In genomic region chr2:79975947-79976346, GRCm38 (mm10) we compare ENCODE assay signal across 21 mouse cellular contexts.
DNase-seq lines count a peak whose midpoint lies in the region; ATAC-seq lines count a peak whose summit lies in the region.
"Had no signal": no experiment of that assay in that cellular context is flagged by ENCODE, and none has a peak within 500 bp of the region (broad histone marks: within the 10 kb centered on the region; RNA-seq: fewer than 3 reads in every experiment).

No protein-coding gene starts in this region.

- H3K9ac ChIP-seq in kidney, embryonic 16.5 days (replicated peaks; ENCODE audit: low read length): no peak overlapping the region
- H3K9ac ChIP-seq: embryonic facial prominence, embryonic 13.5 days; embryonic facial prominence, embryonic 15.5 days; forebrain, embryonic 12.5 days had no signal

- no peaks in the 10 kb centered on the region for H3K27me3 ChIP-seq in kidney, embryonic 16.5 days (ENCODE audit: insufficient read depth, low read length)
- H3K27me3 ChIP-seq: embryonic facial prominence, embryonic 13.5 days; embryonic facial prominence, embryonic 15.5 days; forebrain, embryonic 12.5 days had no signal

- H3K9me3 ChIP-seq in kidney, embryonic 16.5 days (ENCODE audit: low read length): no peaks in the 10 kb centered on the region
- H3K9me3 ChIP-seq: embryonic facial prominence, embryonic 13.5 days; embryonic facial prominence, embryonic 15.5 days; forebrain, embryonic 10.5 days; forebrain, embryonic 12.5 days had no signal

- H3K27ac ChIP-seq in kidney, embryonic 16.5 days (ENCODE audit: low read length): peak overlapping the region; percentile 73; the same call in 1 of the 2 replicates
- H3K27ac ChIP-seq: embryonic facial prominence, embryonic 13.5 days; embryonic facial prominence, embryonic 15.5 days; forebrain, embryonic 10.5 days; forebrain, embryonic 12.5 days had no signal

- DNase-seq in kidney, adult 9 months: peak; percentile 76
- DNase-seq in kidney, postnatal 14 days: no peak
- no peak for DNase-seq in kidney, adult 11 months
- DNase-seq: adrenal gland, adult 2 months; adrenal gland, postnatal 10 days; adrenal gland, postnatal 25 days; cerebellum, adult 11 months; cerebellum, adult 18-20 months; cerebellum, adult 8-10 months; cerebellum, adult 9-11 months; cerebellum, postnatal 14 days; cerebellum, postnatal 36 days; embryo, embryonic 11 days had no signal

- H3K4me3 ChIP-seq in kidney, embryonic 16.5 days (ENCODE audit: low read length): no peak overlapping the region
- H3K4me3 ChIP-seq: embryonic facial prominence, embryonic 13.5 days; embryonic facial prominence, embryonic 15.5 days; erythroblast, embryonic 14.5 days; forebrain, embryonic 10.5 days; forebrain, embryonic 12.5 days had no signal

- H3K36me3 ChIP-seq in kidney, embryonic 16.5 days (ENCODE audit: insufficient read depth, low read length): no peaks in the 10 kb centered on the region
- H3K36me3 ChIP-seq: embryonic facial prominence, embryonic 13.5 days; embryonic facial prominence, embryonic 15.5 days; forebrain, embryonic 10.5 days; forebrain, embryonic 12.5 days had no signal

- peak; percentile 42; the same call in 1 of the 2 replicates for ATAC-seq in kidney, embryonic 16.5 days (ENCODE audit: low FRiP score, low TSS enrichment)
- ATAC-seq: forebrain, embryonic 14.5 days; forebrain, embryonic 16.5 days had no signal

- H3K4me2 ChIP-seq in kidney, embryonic 16.5 days (replicated peaks; ENCODE audit: low read depth, low read length): no peak overlapping the region
- H3K4me2 ChIP-seq: embryonic facial prominence, embryonic 13.5 days; embryonic facial prominence, embryonic 15.5 days; forebrain, embryonic 12.5 days had no signal

- H3K4me1 ChIP-seq in kidney, embryonic 16.5 days (ENCODE audit: insufficient read depth, low read length): peaks cover 16% of the 10 kb centered on the region
- H3K4me1 ChIP-seq: embryonic facial prominence, embryonic 13.5 days; embryonic facial prominence, embryonic 15.5 days; forebrain, embryonic 10.5 days; forebrain, embryonic 12.5 days had no signal
